Mouse (Mus musculus): ENCODE data around the gene Rptor.

Rptor gene

GRCm38 (mm10) chr11:119945343-119945742 lies 342.6 kb downstream of the Rptor start:
- in situ Hi-C loops (cut with MboI; ENCODE audit: low sequenced_read_pairs), result no loop called here

GRCm38 (mm10) chr11:119947426-119947825 lies 344.7 kb downstream of the Rptor start:
- in situ Hi-C loops (cut with MboI; ENCODE audit: low sequenced_read_pairs), result no loop called here

- in situ Hi-C loops (cut with MboI; ENCODE audit: low sequenced_read_pairs), result no loop called here
These were observed 345.2 kb downstream of the Rptor start for GRCm38 (mm10) chr11:119947897-119948296.

- in situ Hi-C loops (cut with MboI; ENCODE audit: low sequenced_read_pairs), result no loop called here
These were observed 345.6 kb downstream of the Rptor start for GRCm38 (mm10) chr11:119948305-119948704.

GRCm38 (mm10) chr11:119948803-119949202 lies 346.1 kb downstream of the Rptor start:
- in situ Hi-C loops (cut with MboI; ENCODE audit: low sequenced_read_pairs), result no loop called here

All from CH12F3 (cell line).